Mouse (Mus musculus): ENCODE measurements around the gene Erbb2. TPM values are rescaled to one million over a fixed set of nuclear protein-coding genes. Genes with fewer than 3 reads are reported as not detected.

The Erbb2 gene
- polyA plus RNA-seq, 1 experiment from 2014 or later, result 26.5 TPM

GRCm38 (mm10) chr11:98456945-98457344, 44.7 kb downstream of the Erbb2 start:
- H3K4me2 ChIP-seq (ENCODE audit: low read depth, low read length), result peak overlapping the region; percentile 78
- no peaks in the 10 kb centered on the region for H3K9me3 ChIP-seq (replicated peaks; ENCODE audit: control insufficient read depth, low read length)
- peaks cover 17% of the 10 kb centered on the region for H3K27me3 ChIP-seq (ENCODE audit: control insufficient read depth, insufficient read depth, low read length)
- H3K27ac ChIP-seq (replicated peaks; ENCODE audit: low read depth, low read length), result no peak overlapping the region
- peak overlapping the region; percentile 57 for H3K9ac ChIP-seq (replicated peaks; ENCODE audit: low read length)
- peak overlapping the region; percentile 46 for H3K4me3 ChIP-seq (ENCODE audit: low read depth, low read length)
- 27% methylated on average over 9 of the region's 9 CpGs for WGBS
- DNase-seq (ENCODE audit: low spot score) (no peak), ATAC-seq (replicated peaks; ENCODE audit: insufficient number of reproducible peaks, low FRiP score, low TSS enrichment, low read depth) (peak; percentile 20; the same call in 1 of the 2 replicates)
- H3K4me1 ChIP-seq (ENCODE audit: control insufficient read depth, insufficient read depth, low read length), result no peaks in the 10 kb centered on the region
- H3K36me3 ChIP-seq (replicated peaks; ENCODE audit: control insufficient read depth, insufficient read depth, low read depth, low read length), result no peaks in the 10 kb centered on the region

GRCm38 (mm10) chr11:98457367-98458120, 45.3 kb downstream of the Erbb2 start:
- Histone ChIP-seq H3K9me3 (replicated peaks; ENCODE audit: control insufficient read depth, low read length) (no peaks in the 10 kb centered on the region), H3K4me2 (ENCODE audit: low read depth, low read length) (peak overlapping the region; percentile 78), H3K4me3 (ENCODE audit: low read depth, low read length) (peak overlapping the region; percentile 46), H3K27me3 (ENCODE audit: control insufficient read depth, insufficient read depth, low read length) (peaks cover 17% of the 10 kb centered on the region), H3K4me1 (ENCODE audit: control insufficient read depth, insufficient read depth, low read length) (no peaks in the 10 kb centered on the region), H3K9ac (replicated peaks; ENCODE audit: low read length) (peak overlapping the region; percentile 57), H3K36me3 (replicated peaks; ENCODE audit: control insufficient read depth, insufficient read depth, low read depth, low read length) (no peaks in the 10 kb centered on the region), H3K27ac (replicated peaks; ENCODE audit: low read depth, low read length) (no peak overlapping the region)
- under 1% methylated on average over 37 of the region's 64 CpGs for WGBS
- DNase-seq (ENCODE audit: low spot score), result peak; percentile 92
- ATAC-seq (replicated peaks; ENCODE audit: insufficient number of reproducible peaks, low FRiP score, low TSS enrichment, low read depth), result peak; percentile 83

- Histone ChIP-seq H3K4me2 (ENCODE audit: low read depth, low read length) (peak overlapping the region; percentile 78), H3K27ac (replicated peaks; ENCODE audit: low read depth, low read length) (no peak overlapping the region), H3K9ac (replicated peaks; ENCODE audit: low read length) (peak overlapping the region; percentile 57), H3K27me3 (ENCODE audit: control insufficient read depth, insufficient read depth, low read length) (peaks cover 17% of the 10 kb centered on the region), H3K4me1 (ENCODE audit: control insufficient read depth, insufficient read depth, low read length) (no peaks in the 10 kb centered on the region), H3K36me3 (replicated peaks; ENCODE audit: control insufficient read depth, insufficient read depth, low read depth, low read length) (no peaks in the 10 kb centered on the region), H3K4me3 (ENCODE audit: low read depth, low read length) (peak overlapping the region; percentile 46), H3K9me3 (replicated peaks; ENCODE audit: control insufficient read depth, low read length) (no peaks in the 10 kb centered on the region)
- ATAC-seq (replicated peaks; ENCODE audit: insufficient number of reproducible peaks, low FRiP score, low TSS enrichment, low read depth) (peak; percentile 10; the same call in 1 of the 2 replicates), DNase-seq (ENCODE audit: low spot score) (no peak)
- 3% methylated on average over 25 of the region's 30 CpGs for WGBS
Observed at GRCm38 (mm10) chr11:98458121-98458990, 46.1 kb downstream of the Erbb2 start.

GRCm38 (mm10) chr11:98459071-98459741, 46.9 kb downstream of the Erbb2 start:
- no peak overlapping the region for H3K4me2 ChIP-seq (ENCODE audit: low read depth, low read length)
- H3K9ac ChIP-seq (replicated peaks; ENCODE audit: low read length), result no peak overlapping the region
- H3K9me3 ChIP-seq (replicated peaks; ENCODE audit: control insufficient read depth, low read length), result no peaks in the 10 kb centered on the region
- DNase-seq (ENCODE audit: low spot score) (no peak), ATAC-seq (replicated peaks; ENCODE audit: insufficient number of reproducible peaks, low FRiP score, low TSS enrichment, low read depth) (no peak)
- WGBS, result 15% methylated on average over 11 of the region's 11 CpGs
- peaks cover 17% of the 10 kb centered on the region for H3K27me3 ChIP-seq (ENCODE audit: control insufficient read depth, insufficient read depth, low read length)
- no peaks in the 10 kb centered on the region for H3K36me3 ChIP-seq (replicated peaks; ENCODE audit: control insufficient read depth, insufficient read depth, low read depth, low read length)
- no peak overlapping the region for H3K27ac ChIP-seq (replicated peaks; ENCODE audit: low read depth, low read length)
- no peaks in the 10 kb centered on the region for H3K4me1 ChIP-seq (ENCODE audit: control insufficient read depth, insufficient read depth, low read length)
- no peak overlapping the region for H3K4me3 ChIP-seq (ENCODE audit: low read depth, low read length)

GRCm38 (mm10) chr11:98459860-98460259, 47.6 kb downstream of the Erbb2 start:
- H3K4me1 ChIP-seq (ENCODE audit: control insufficient read depth, insufficient read depth, low read length), result no peaks in the 10 kb centered on the region
- no peak overlapping the region for H3K4me3 ChIP-seq (ENCODE audit: low read depth, low read length)
- H3K27ac ChIP-seq (replicated peaks; ENCODE audit: low read depth, low read length), result no peak overlapping the region
- no peaks in the 10 kb centered on the region for H3K9me3 ChIP-seq (replicated peaks; ENCODE audit: control insufficient read depth, low read length)
- H3K36me3 ChIP-seq (replicated peaks; ENCODE audit: control insufficient read depth, insufficient read depth, low read depth, low read length), result no peaks in the 10 kb centered on the region
- H3K4me2 ChIP-seq (ENCODE audit: low read depth, low read length), result no peak overlapping the region
- no peak overlapping the region for H3K9ac ChIP-seq (replicated peaks; ENCODE audit: low read length)
- DNase-seq (ENCODE audit: low spot score), result no peak
- WGBS, result 82% methylated on average over 9 of the region's 9 CpGs
- no peak for ATAC-seq (replicated peaks; ENCODE audit: insufficient number of reproducible peaks, low FRiP score, low TSS enrichment, low read depth)
- H3K27me3 ChIP-seq (ENCODE audit: control insufficient read depth, insufficient read depth, low read length), result peaks cover 17% of the 10 kb centered on the region

GRCm38 (mm10) chr11:98461109-98461720, 48.9 kb downstream of the Erbb2 start:
- H3K4me2 ChIP-seq (ENCODE audit: low read depth, low read length), result no peak overlapping the region
- H3K36me3 ChIP-seq (replicated peaks; ENCODE audit: control insufficient read depth, insufficient read depth, low read depth, low read length), result no peaks in the 10 kb centered on the region
- no peaks in the 10 kb centered on the region for H3K9me3 ChIP-seq (replicated peaks; ENCODE audit: control insufficient read depth, low read length)
- no peak for DNase-seq (ENCODE audit: low spot score)
- WGBS, result 59% methylated on average over 6 of the region's 6 CpGs
- no peak for ATAC-seq (replicated peaks; ENCODE audit: insufficient number of reproducible peaks, low FRiP score, low TSS enrichment, low read depth)
- H3K4me1 ChIP-seq (ENCODE audit: control insufficient read depth, insufficient read depth, low read length), result no peaks in the 10 kb centered on the region
- peaks cover 17% of the 10 kb centered on the region for H3K27me3 ChIP-seq (ENCODE audit: control insufficient read depth, insufficient read depth, low read length)
- no peak overlapping the region for H3K9ac ChIP-seq (replicated peaks; ENCODE audit: low read length)
- no peak overlapping the region for H3K27ac ChIP-seq (replicated peaks; ENCODE audit: low read depth, low read length)
- no peak overlapping the region for H3K4me3 ChIP-seq (ENCODE audit: low read depth, low read length)

- no peak for ATAC-seq (replicated peaks; ENCODE audit: insufficient number of reproducible peaks, low FRiP score, low TSS enrichment, low read depth)
- WGBS, result 90% methylated on average over 6 of the region's 6 CpGs
- H3K9me3 ChIP-seq (replicated peaks; ENCODE audit: control insufficient read depth, low read length), result no peaks in the 10 kb centered on the region
Observed at GRCm38 (mm10) chr11:98462255-98462654, 50.0 kb downstream of the Erbb2 start.

More at GRCm38 (mm10) chr11:98462255-98462654, 50.0 kb downstream of the Erbb2 start:
- Histone ChIP-seq H3K4me3 (ENCODE audit: low read depth, low read length) (no peak overlapping the region), H3K9ac (replicated peaks; ENCODE audit: low read length) (no peak overlapping the region), H3K4me2 (ENCODE audit: low read depth, low read length) (no peak overlapping the region), H3K4me1 (ENCODE audit: control insufficient read depth, insufficient read depth, low read length) (no peaks in the 10 kb centered on the region), H3K27me3 (ENCODE audit: control insufficient read depth, insufficient read depth, low read length) (peaks cover 17% of the 10 kb centered on the region), H3K27ac (replicated peaks; ENCODE audit: low read depth, low read length) (no peak overlapping the region), H3K36me3 (replicated peaks; ENCODE audit: control insufficient read depth, insufficient read depth, low read depth, low read length) (no peaks in the 10 kb centered on the region)
- no peak for DNase-seq (ENCODE audit: low spot score)

Measured in embryonic facial prominence, embryonic 11.5 days (tissue).